11 mouse cellular contexts compared by ENCODE assay signal in genomic region chr10:94621420-94622225, GRCm38 (mm10).
DNase-seq lines count a peak whose midpoint lies in the region; ATAC-seq and TF ChIP-seq lines count a peak whose summit lies in the region.
"Had no signal": no experiment of that assay in that cellular context is flagged by ENCODE, and none has a peak within 500 bp of the region (broad histone marks: within the 10 kb centered on the region; RNA-seq: fewer than 3 reads in every experiment).

No protein-coding gene starts in this region.

- no peak for TF ChIP-seq POLR2A in brain, embryonic 14.5 days (IDR thresholded peaks at IDR 0.05; ENCODE audit: borderline replicate concordance, extremely low read depth, insufficient read depth, insufficient read length, poor library complexity, severe bottlenecking)

- peaks cover 28% of the 10 kb centered on the region for H3K27me3 ChIP-seq in heart, embryonic 12.5 days (replicated peaks)
- no peaks in the 10 kb centered on the region for H3K27me3 ChIP-seq in forebrain, embryonic 13.5 days
- H3K27me3 ChIP-seq in midbrain, embryonic 15.5 days (replicated peaks) = no peaks in the 10 kb centered on the region

- H3K9ac ChIP-seq in heart, embryonic 12.5 days = no peak overlapping the region
- H3K9ac ChIP-seq in forebrain, embryonic 13.5 days = no peak overlapping the region
- peak overlapping the region; percentile 12; the same call in 1 of the 2 replicates for H3K9ac ChIP-seq in midbrain, embryonic 15.5 days

- 0 out of 2 replicates have a peak, but pooled peaks cover 2% of the 10 kb centered on the region for H3K4me1 ChIP-seq in heart, embryonic 12.5 days (replicated peaks)
- H3K4me1 ChIP-seq in forebrain, embryonic 13.5 days = peaks cover 37% of the 10 kb centered on the region
- H3K4me1 ChIP-seq in midbrain, embryonic 15.5 days = peaks cover 43% of the 10 kb centered on the region

- no peaks in the 10 kb centered on the region for H3K36me3 ChIP-seq in heart, embryonic 12.5 days
- no peaks in the 10 kb centered on the region for H3K36me3 ChIP-seq in forebrain, embryonic 13.5 days (ENCODE audit: poor library complexity, severe bottlenecking)
- H3K36me3 ChIP-seq in midbrain, embryonic 15.5 days (replicated peaks) = no peaks in the 10 kb centered on the region

- 12% methylated on average over 13 of the region's 13 CpGs for WGBS in heart, embryonic 12.5 days
- WGBS in forebrain, embryonic 13.5 days = 9% methylated on average over 13 of the region's 13 CpGs
- WGBS in midbrain, embryonic 15.5 days = 4% methylated on average over 13 of the region's 13 CpGs

- no peak for TF ChIP-seq CTCF in brain, embryonic 14.5 days (IDR thresholded peaks at IDR 0.05; ENCODE audit: borderline replicate concordance, extremely low read depth, insufficient read depth, insufficient read length)

- no peak overlapping the region for H3K4me3 ChIP-seq in heart, embryonic 12.5 days
- H3K4me3 ChIP-seq in forebrain, embryonic 13.5 days = no peak overlapping the region
- peak overlapping the region; percentile 19 for H3K4me3 ChIP-seq in midbrain, embryonic 15.5 days

- DNase-seq in heart, postnatal 25 days (ENCODE audit: low spot score) = no peak
- DNase-seq in brain, embryonic 14.5 days (ENCODE audit: low read depth) = peak; percentile 94
- no peak for DNase-seq in gastrocnemius, postnatal 36 days
- no peak for DNase-seq in T-cell, adult 2 months (ENCODE audit: low spot score)
- no peak for DNase-seq in adrenal gland, adult 2 months
- DNase-seq: adrenal gland, postnatal 14 days; kidney, postnatal 14 days had no signal

- intact Hi-C loops in heart, postnatal 25 days (cut with DNase I) = loop anchor here (5.0 kb wide), 1 partner anchor 186 kb away; no protein-coding TSS in a partner anchor
- intact Hi-C loops in gastrocnemius, postnatal 36 days (cut with DNase I) = loop anchor here (2.0 to 10.0 kb wide), 4 partner anchors 153 to 853 kb away; partner anchors contain the start of gene Plxnc1

- 0 out of 2 replicates have a peak overlapping the region, but pooled peaks have one; percentile 9 for H3K4me2 ChIP-seq in heart, embryonic 12.5 days
- peak overlapping the region; percentile 45 for H3K4me2 ChIP-seq in forebrain, embryonic 13.5 days
- peak overlapping the region; percentile 44 for H3K4me2 ChIP-seq in midbrain, embryonic 15.5 days

- no peak overlapping the region for H3K27ac ChIP-seq in heart, embryonic 12.5 days (ENCODE audit: poor library complexity, severe bottlenecking)
- H3K27ac ChIP-seq in forebrain, embryonic 13.5 days = peak overlapping the region; percentile 76
- peak overlapping the region; percentile 85 for H3K27ac ChIP-seq in midbrain, embryonic 15.5 days

- no peaks in the 10 kb centered on the region for H3K9me3 ChIP-seq in heart, embryonic 12.5 days (replicated peaks)
- H3K9me3 ChIP-seq in forebrain, embryonic 13.5 days (replicated peaks) = no peaks in the 10 kb centered on the region
- H3K9me3 ChIP-seq in midbrain, embryonic 15.5 days = no peaks in the 10 kb centered on the region

- ATAC-seq in heart, embryonic 12.5 days (ENCODE audit: insufficient number of reproducible peaks, low FRiP score) = no peak
- peak; percentile 86 for ATAC-seq in forebrain, embryonic 13.5 days
- ATAC-seq in midbrain, embryonic 15.5 days (replicated peaks) = peak; percentile 86
- ATAC-seq: CD4-positive, CD25-positive, alpha-beta regulatory T cell, adult 4 months had no signal
